ENCODE assay signal across 16 mouse cellular contexts in genomic region chr10:24479148-24479547, GRCm38 (mm10).
DNase-seq lines count a peak whose midpoint lies in the region; ATAC-seq and TF ChIP-seq lines count a peak whose summit lies in the region.
"Had no signal": no experiment of that assay in that cellular context is flagged by ENCODE, and none has a peak within 500 bp of the region (broad histone marks: within the 10 kb centered on the region; RNA-seq: fewer than 3 reads in every experiment).

No protein-coding gene starts in this region.

- no peaks in the 10 kb centered on the region for H3K36me3 ChIP-seq in forebrain, postnatal 0 days (ENCODE audit: insufficient read depth)
- H3K36me3 ChIP-seq: embryonic facial prominence, embryonic 12.5 days; hindbrain, embryonic 10.5 days; limb, embryonic 10.5 days had no signal

- H3K9ac ChIP-seq in forebrain, postnatal 0 days, result no peak overlapping the region
- H3K9ac ChIP-seq: embryonic facial prominence, embryonic 12.5 days had no signal

- no peak for TF ChIP-seq CTCF in forebrain, postnatal 0 days (IDR thresholded peaks at IDR 0.05; ENCODE audit: low read depth)

- H3K27me3 ChIP-seq in forebrain, postnatal 0 days (ENCODE audit: insufficient read depth, low read length), result no peaks in the 10 kb centered on the region
- H3K27me3 ChIP-seq: embryonic facial prominence, embryonic 12.5 days had no signal

- no peak overlapping the region for H3K4me3 ChIP-seq in forebrain, postnatal 0 days (ENCODE audit: low read depth, low read length)
- H3K4me3 ChIP-seq: embryonic facial prominence, embryonic 12.5 days; hindbrain, embryonic 10.5 days; limb, embryonic 10.5 days had no signal

- no peak for DNase-seq in frontal cortex, postnatal 25 days (ENCODE audit: low spot score in 2 of 2)
- DNase-seq in right cerebral cortex, adult 2 months (ENCODE audit: low spot score in 2 of 2), result peak; percentile 20
- no peak for DNase-seq in right cerebral cortex, postnatal 10 days (ENCODE audit: low spot score in 2 of 2)
- peak; percentile 72 to 76 for DNase-seq in heart, postnatal 10 days
- DNase-seq in yolk sac, embryonic 10.5 days (ENCODE audit: low spot score), result peak; percentile 30
- DNase-seq in forebrain, postnatal 0 days, result no peak
- no peak for DNase-seq in adrenal gland, postnatal 36 days
- DNase-seq: cerebellum, postnatal 10 days; kidney, adult 9 months; spleen, adult 18-20 months; thymus, adult 18-20 months had no signal

- intact Hi-C loops in heart, postnatal 10 days (cut with DNase I), result no loop called here

- H3K4me1 ChIP-seq in forebrain, postnatal 0 days (ENCODE audit: insufficient read depth), result no peaks in the 10 kb centered on the region

- ATAC-seq in frontal cortex, adult (ENCODE audit: low TSS enrichment), result peak; percentile 92
- no peak for ATAC-seq in forebrain, postnatal 0 days
- ATAC-seq: forebrain, embryonic 14.5 days had no signal

- WGBS in forebrain, postnatal 0 days, result 85% methylated on average over 11 of the region's 11 CpGs

- H3K9me3 ChIP-seq in forebrain, postnatal 0 days (ENCODE audit: low read length), result no peaks in the 10 kb centered on the region
- H3K9me3 ChIP-seq: embryonic facial prominence, embryonic 12.5 days; hindbrain, embryonic 10.5 days; limb, embryonic 10.5 days had no signal

- no peak overlapping the region for H3K4me2 ChIP-seq in forebrain, postnatal 0 days (ENCODE audit: low read depth)
- H3K4me2 ChIP-seq: embryonic facial prominence, embryonic 12.5 days had no signal

- H3K27ac ChIP-seq in forebrain, postnatal 0 days (ENCODE audit: low read depth, low read length), result no peak overlapping the region
- H3K27ac ChIP-seq: embryonic facial prominence, embryonic 12.5 days; hindbrain, embryonic 10.5 days; limb, embryonic 10.5 days had no signal

Comparison
In these comparisons a context has a peak if more than half of its experiments do, and no peak if none do; other contexts are left out.
1. DNase-seq: peak in right cerebral cortex, adult 2 months (2 of 2), heart, postnatal 10 days (2 of 2) and yolk sac, embryonic 10.5 days (single experiment); none in frontal cortex, postnatal 25 days (0 of 2), right cerebral cortex, postnatal 10 days (0 of 2), forebrain, postnatal 0 days (single experiment) and adrenal gland, postnatal 36 days (0 of 2).